Mouse (Mus musculus) kidney, embryonic 16.5 days (tissue): Measurements from ENCODE around the gene Emc8. TPM values are rescaled to one million over a fixed set of nuclear protein-coding genes. Genes with fewer than 3 reads are reported as not detected.

Experiments
- ATAC-seq: fragments of 200-750 bp; cut with Nextera tagmentation; 2 replicates; pipeline ENCODE4 v1.8.0; 2017; ENCODE audit warnings: moderate TSS enrichment; ENCODE audit not compliant: low FRiP score, low TSS enrichment
- H3K27ac ChIP-seq: fragments of 300-500 bp; sonication (generic); 2 replicates; pipeline ENCODE4 v1.5.1; 2014; ENCODE audit warnings: low read length
- H3K27me3 ChIP-seq: fragments of 300-500 bp; sonication (generic); 2 replicates; pipeline ENCODE4 v1.6.1; 2014; ENCODE audit warnings: low read length, control low read depth, mixed read lengths; ENCODE audit not compliant: insufficient read depth
- H3K36me3 ChIP-seq: fragments of 300-500 bp; sonication (generic); 2 replicates; pipeline ENCODE4 v1.6.1; 2014; ENCODE audit warnings: low read length, control low read depth, mixed read lengths; ENCODE audit not compliant: insufficient read depth
- H3K4me1 ChIP-seq: fragments of 300-500 bp; sonication (generic); 2 replicates; pipeline ENCODE4 v1.6.1; 2014; ENCODE audit warnings: low read length, control low read depth, mixed read lengths; ENCODE audit not compliant: insufficient read depth
- H3K4me2 ChIP-seq: fragments of 300-500 bp; sonication (generic); replicated peaks from 2 replicates; pipeline ENCODE4 v1.6.1; 2014; ENCODE audit warnings: low read depth, low read length
- H3K4me3 ChIP-seq: fragments of 300-500 bp; sonication (generic); 2 replicates; pipeline ENCODE4 v1.5.1; 2014; ENCODE audit warnings: mild to moderate bottlenecking, low read length
- H3K9ac ChIP-seq: fragments of 300-500 bp; sonication (generic); replicated peaks from 2 replicates; pipeline ENCODE4 v1.6.1; 2014; ENCODE audit warnings: low read length
- H3K9me3 ChIP-seq: fragments of 300-500 bp; sonication (generic); 2 replicates; pipeline ENCODE4 v1.6.1; 2016; ENCODE audit warnings: low read length, control low read depth
- WGBS: fragments of 180-500 bp; shearing (Covaris S2); extraction: QIAGEN DNeasy Blood & Tissue Kit; methylation state at CpG from one replicate; pipeline ENCODE4 v1.1.7; 2014; 5-methylcytosine and 5-hydroxymethylcytosine counted together
- polyA plus RNA-seq: library from polyadenylated mRNA; unstranded; fragments of >200 nt; fragmentation: Nextera tagmentation; extraction: Ambion mirVana; gene quantifications from 2 replicates; pipeline ENCODE4 v1.2.1, GENCODE M21; 2015

Emc8 gene
- polyA plus RNA-seq, 1 experiment from 2014 or later, result 262 TPM

- Histone ChIP-seq H3K27me3 (peaks cover 9% of the 10 kb centered on the region), H3K36me3 (no peaks in the 10 kb centered on the region), H3K4me1 (peaks cover 11% of the 10 kb centered on the region), H3K4me3 (no peak overlapping the region), H3K9me3 (no peaks in the 10 kb centered on the region), H3K4me2 (no peak overlapping the region), H3K27ac (no peak overlapping the region), H3K9ac (no peak overlapping the region)
- WGBS, result 82% methylated on average over 21 of the region's 21 CpGs
- ATAC-seq, result no peak
Observed at GRCm38 (mm10) chr8:120631441-120632375, 36.7 kb downstream of the Emc8 start.

GRCm38 (mm10) chr8:120630848-120631247 is 37.5 kb downstream of the Emc8 start:
- Histone ChIP-seq H3K4me2 (no peak overlapping the region), H3K4me3 (no peak overlapping the region), H3K9me3 (no peaks in the 10 kb centered on the region), H3K9ac (no peak overlapping the region), H3K36me3 (no peaks in the 10 kb centered on the region), H3K27ac (no peak overlapping the region), H3K4me1 (peaks cover 11% of the 10 kb centered on the region), H3K27me3 (peaks cover 9% of the 10 kb centered on the region)
- ATAC-seq, result no peak
- 43% methylated on average over 6 of the region's 6 CpGs for WGBS

GRCm38 (mm10) chr8:120630031-120630430 is 38.3 kb downstream of the Emc8 start:
- peaks cover 9% of the 10 kb centered on the region for H3K27me3 ChIP-seq
- H3K4me2 ChIP-seq, result no peak overlapping the region
- ATAC-seq, result no peak
- no peak overlapping the region for H3K27ac ChIP-seq
- no peak overlapping the region for H3K4me3 ChIP-seq
- 61% methylated on average over 5 of the region's 5 CpGs for WGBS
- no peaks in the 10 kb centered on the region for H3K9me3 ChIP-seq
- H3K36me3 ChIP-seq, result no peaks in the 10 kb centered on the region
- peaks cover 11% of the 10 kb centered on the region for H3K4me1 ChIP-seq
- no peak overlapping the region for H3K9ac ChIP-seq

GRCm38 (mm10) chr8:120627298-120627697 is 41.1 kb downstream of the Emc8 start:
- H3K36me3 ChIP-seq, result no peaks in the 10 kb centered on the region
- H3K9ac ChIP-seq, result no peak overlapping the region
- H3K27me3 ChIP-seq, result peaks cover 1% of the 10 kb centered on the region; the same call in 1 of the 2 replicates
- ATAC-seq, result no peak
- no peak overlapping the region for H3K27ac ChIP-seq
- 92% methylated on average over 5 of the region's 5 CpGs for WGBS
- no peak overlapping the region for H3K4me2 ChIP-seq
- H3K4me1 ChIP-seq, result peaks cover 12% of the 10 kb centered on the region
- H3K9me3 ChIP-seq, result no peaks in the 10 kb centered on the region
- H3K4me3 ChIP-seq, result no peak overlapping the region

GRCm38 (mm10) chr8:120626461-120626860 is 41.9 kb downstream of the Emc8 start:
- Histone ChIP-seq H3K4me2 (no peak overlapping the region), H3K4me1 (peaks cover 12% of the 10 kb centered on the region), H3K27ac (no peak overlapping the region), H3K9ac (no peak overlapping the region), H3K27me3 (no peaks in the 10 kb centered on the region; the same call in 1 of the 2 replicates), H3K4me3 (no peak overlapping the region), H3K9me3 (no peaks in the 10 kb centered on the region), H3K36me3 (no peaks in the 10 kb centered on the region)
- ATAC-seq, result no peak
- WGBS, result 64% methylated on average over 11 of the region's 11 CpGs

GRCm38 (mm10) chr8:120623608-120624007 is 44.8 kb downstream of the Emc8 start:
- H3K4me3 ChIP-seq, result no peak overlapping the region
- no peak overlapping the region for H3K9ac ChIP-seq
- H3K4me1 ChIP-seq, result peaks cover 16% of the 10 kb centered on the region
- no peaks in the 10 kb centered on the region for H3K36me3 ChIP-seq
- no peak overlapping the region for H3K27ac ChIP-seq
- H3K27me3 ChIP-seq, result no peaks in the 10 kb centered on the region
- H3K9me3 ChIP-seq, result no peaks in the 10 kb centered on the region
- no peak overlapping the region for H3K4me2 ChIP-seq
- 31% methylated on average over 2 of the region's 2 CpGs for WGBS
- ATAC-seq, result no peak; the same call in 1 of the 2 replicates

GRCm38 (mm10) chr8:120622161-120622560 is 46.2 kb downstream of the Emc8 start:
- no peaks in the 10 kb centered on the region for H3K9me3 ChIP-seq
- H3K4me3 ChIP-seq, result no peak overlapping the region
- no peak overlapping the region for H3K9ac ChIP-seq
- H3K27me3 ChIP-seq, result no peaks in the 10 kb centered on the region
- peaks cover 19% of the 10 kb centered on the region for H3K4me1 ChIP-seq
- 86% methylated on average over 14 of the region's 14 CpGs for WGBS
- H3K27ac ChIP-seq, result no peak overlapping the region
- no peak overlapping the region for H3K4me2 ChIP-seq
- no peak for ATAC-seq
- H3K36me3 ChIP-seq, result no peaks in the 10 kb centered on the region

- H3K27ac ChIP-seq, result no peak overlapping the region
- ATAC-seq, result no peak
- H3K4me3 ChIP-seq, result no peak overlapping the region
- 52% methylated on average over 7 of the region's 7 CpGs for WGBS
- no peak overlapping the region for H3K9ac ChIP-seq
- no peaks in the 10 kb centered on the region for H3K9me3 ChIP-seq
- peaks cover 25% of the 10 kb centered on the region for H3K4me1 ChIP-seq
- no peak overlapping the region for H3K4me2 ChIP-seq
- H3K36me3 ChIP-seq, result no peaks in the 10 kb centered on the region
- no peaks in the 10 kb centered on the region for H3K27me3 ChIP-seq
Observed at GRCm38 (mm10) chr8:120620441-120620840, 47.9 kb downstream of the Emc8 start.

- no peak overlapping the region for H3K27ac ChIP-seq
- ATAC-seq, result no peak
- no peaks in the 10 kb centered on the region for H3K36me3 ChIP-seq
- H3K4me2 ChIP-seq, result no peak overlapping the region
- H3K4me1 ChIP-seq, result peaks cover 20% of the 10 kb centered on the region
- no peak overlapping the region for H3K9ac ChIP-seq
- H3K27me3 ChIP-seq, result no peaks in the 10 kb centered on the region
- H3K4me3 ChIP-seq, result no peak overlapping the region
- 80% methylated on average over 11 of the region's 11 CpGs for WGBS
- no peaks in the 10 kb centered on the region for H3K9me3 ChIP-seq
Observed at GRCm38 (mm10) chr8:120619235-120620180, 48.9 kb downstream of the Emc8 start.
